Mouse (Mus musculus): ENCODE data around the gene March7. TPM values are rescaled to one million over a fixed set of nuclear protein-coding genes. Genes with fewer than 3 reads are reported as not detected.
A peak's percentile ranks its signal among the peaks of the same experiment; 100 is the strongest.

March7 gene
- total RNA-seq, 4 experiments from 2014 or later, result 24.5 to 38.2 (median 30.4) TPM

- DNase-seq (ENCODE audit: low spot score in 2 of 2), result no peak
Observed at GRCm38 (mm10) chr2:60214683-60215082, 5.0 kb downstream of the March7 start.

GRCm38 (mm10) chr2:60216547-60217153 lies 7.0 kb downstream of the March7 start:
- no peak for DNase-seq (ENCODE audit: low spot score in 2 of 2)

- no peak for DNase-seq (ENCODE audit: low spot score in 2 of 2)
Observed at GRCm38 (mm10) chr2:60217620-60218019, 7.9 kb downstream of the March7 start.

GRCm38 (mm10) chr2:60221236-60221635 lies 11.5 kb downstream of the March7 start:
- DNase-seq (ENCODE audit: low spot score in 2 of 2), result no peak

GRCm38 (mm10) chr2:60221954-60222353 lies 12.3 kb downstream of the March7 start:
- DNase-seq (ENCODE audit: low spot score in 2 of 2), result no peak

- no peak for DNase-seq (ENCODE audit: low spot score in 2 of 2)
Observed at GRCm38 (mm10) chr2:60223489-60223888, 13.8 kb downstream of the March7 start.

GRCm38 (mm10) chr2:60228470-60228869 lies 18.8 kb downstream of the March7 start:
- DNase-seq (ENCODE audit: low spot score in 2 of 2), result no peak

GRCm38 (mm10) chr2:60230361-60230760 lies 20.7 kb downstream of the March7 start:
- no peak for DNase-seq (ENCODE audit: low spot score in 2 of 2)

GRCm38 (mm10) chr2:60233147-60233546 lies 23.5 kb downstream of the March7 start:
- no peak for DNase-seq (ENCODE audit: low spot score in 2 of 2)

GRCm38 (mm10) chr2:60234506-60234905 lies 24.8 kb downstream of the March7 start:
- DNase-seq (ENCODE audit: low spot score in 2 of 2), result no peak

GRCm38 (mm10) chr2:60252782-60253181 lies 43.1 kb downstream of the March7 start:
- no peak for DNase-seq (ENCODE audit: low spot score in 2 of 2)

GRCm38 (mm10) chr2:60253506-60253905 lies 43.8 kb downstream of the March7 start:
- no peak for DNase-seq (ENCODE audit: low spot score in 2 of 2)

- DNase-seq (ENCODE audit: low spot score in 2 of 2), result no peak
Observed at GRCm38 (mm10) chr2:60256751-60257150, 47.1 kb downstream of the March7 start.

GRCm38 (mm10) chr2:60259186-60259585 lies 49.5 kb downstream of the March7 start:
- DNase-seq (ENCODE audit: low spot score in 2 of 2), result no peak

GRCm38 (mm10) chr2:60260621-60261350 lies 51.1 kb downstream of the March7 start:
- DNase-seq (ENCODE audit: low spot score in 2 of 2), result no peak

- no peak for DNase-seq (ENCODE audit: low spot score in 2 of 2)
Observed at GRCm38 (mm10) chr2:60267567-60267966, 57.9 kb downstream of the March7 start.

- no peak for DNase-seq (ENCODE audit: low spot score in 2 of 2)
Observed at GRCm38 (mm10) chr2:60269856-60270479, 60.3 kb downstream of the March7 start.

GRCm38 (mm10) chr2:60278627-60279026 lies 68.9 kb downstream of the March7 start:
- no peak for DNase-seq (ENCODE audit: low spot score in 2 of 2)

- DNase-seq (ENCODE audit: low spot score in 2 of 2), result no peak
Observed at GRCm38 (mm10) chr2:60282625-60283024, 72.9 kb downstream of the March7 start.

- DNase-seq (ENCODE audit: low spot score in 2 of 2), result no peak
Observed at GRCm38 (mm10) chr2:60283208-60283750, 73.6 kb downstream of the March7 start.

- peak; percentile 37 to 53 for DNase-seq (ENCODE audit: low spot score in 2 of 2)
Observed at GRCm38 (mm10) chr2:60283751-60284466, 74.2 kb downstream of the March7 start.

GRCm38 (mm10) chr2:60284467-60284821 lies 74.8 kb downstream of the March7 start, which contains the start of gene Cd302:
Gene Cd302 (minus strand): TSS chr2:60284488.
- no peak for DNase-seq (ENCODE audit: low spot score in 2 of 2)

Measured in gastrocnemius, adult 8-10 months (tissue).